In genomic region chr6:39434886-39435492, GRCm38 (mm10) we compare ENCODE assay signal across 14 mouse cellular contexts. TPM values are rescaled to one million over a fixed set of nuclear protein-coding genes. Genes with fewer than 3 reads are reported as not detected.
DNase-seq lines count a peak whose midpoint lies in the region; ATAC-seq and TF ChIP-seq lines count a peak whose summit lies in the region.
"Had no signal": no experiment of that assay in that cellular context is flagged by ENCODE, and none has a peak within 500 bp of the region (broad histone marks: within the 10 kb centered on the region; RNA-seq: fewer than 3 reads in every experiment).

No protein-coding gene starts in this region.

- peaks cover 21% of the 10 kb centered on the region for H3K4me1 ChIP-seq in midbrain, embryonic 10.5 days
- no peaks in the 10 kb centered on the region for H3K4me1 ChIP-seq in midbrain, embryonic 16.5 days (ENCODE audit: control insufficient read depth, insufficient read depth, low read length)
- H3K4me1 ChIP-seq in forebrain, embryonic 14.5 days (ENCODE audit: control insufficient read depth, insufficient read depth, low read length): no peaks in the 10 kb centered on the region
- no peaks in the 10 kb centered on the region for H3K4me1 ChIP-seq in midbrain, embryonic 11.5 days (ENCODE audit: control insufficient read depth, insufficient read depth, low read length)
- peaks cover 21% of the 10 kb centered on the region; the same call in 1 of the 2 replicates for H3K4me1 ChIP-seq in small intestine, adult 2 months (ENCODE audit: control insufficient read depth, insufficient read depth, insufficient read length, low read length)
- no peaks in the 10 kb centered on the region for H3K4me1 ChIP-seq in kidney, adult 2 months (ENCODE audit: control insufficient read depth, insufficient read depth, low read length)

- H3K27ac ChIP-seq in midbrain, embryonic 10.5 days (replicated peaks): peak overlapping the region; percentile 67
- no peak overlapping the region for H3K27ac ChIP-seq in midbrain, embryonic 16.5 days (ENCODE audit: low read length)
- no peak overlapping the region for H3K27ac ChIP-seq in forebrain, embryonic 14.5 days (ENCODE audit: low read depth, low read length)
- peak overlapping the region; percentile 38; the same call in 1 of the 2 replicates for H3K27ac ChIP-seq in midbrain, embryonic 11.5 days (ENCODE audit: low read depth, low read length)
- peak overlapping the region; percentile 76 for H3K27ac ChIP-seq in small intestine, adult 2 months (ENCODE audit: insufficient read depth, low read depth, low read length)
- no peak overlapping the region for H3K27ac ChIP-seq in kidney, adult 2 months (ENCODE audit: insufficient read depth, low read depth, low read length)

- no peak for TF ChIP-seq CTCF in small intestine, adult 2 months (IDR thresholded peaks at IDR 0.05; ENCODE audit: extremely low read depth, insufficient read length, insufficient replicate concordance, low read depth, low read length)
- no peak for TF ChIP-seq CTCF in kidney, adult 2 months (conservative IDR thresholded peaks at IDR 0.05; ENCODE audit: insufficient read depth, insufficient read length, low read depth, low read length)

- WGBS in midbrain, embryonic 10.5 days: 28% methylated on average over 2 of the region's 2 CpGs
- WGBS in midbrain, embryonic 16.5 days: 16% methylated on average over 2 of the region's 2 CpGs
- 24% methylated on average over 2 of the region's 2 CpGs for WGBS in forebrain, embryonic 14.5 days
- 24% methylated on average over 2 of the region's 2 CpGs for WGBS in midbrain, embryonic 11.5 days
- 83% methylated on average over 2 of the region's 2 CpGs for WGBS in small intestine, adult 2 months
- 74% methylated on average over 2 of the region's 2 CpGs for WGBS in kidney, adult 2 months

- no peak for TF ChIP-seq POLR2A in small intestine, adult 2 months (IDR thresholded peaks at IDR 0.05; ENCODE audit: low read depth, low read length)
- no peak for TF ChIP-seq POLR2A in kidney, adult 2 months (IDR thresholded peaks at IDR 0.05; ENCODE audit: low read depth, low read length)

- H3K27me3 ChIP-seq in midbrain, embryonic 10.5 days (ENCODE audit: low read depth, poor library complexity, severe bottlenecking): no peaks in the 10 kb centered on the region
- no peaks in the 10 kb centered on the region for H3K27me3 ChIP-seq in midbrain, embryonic 16.5 days (ENCODE audit: control insufficient read depth, insufficient read depth, low read depth, low read length)
- no peaks in the 10 kb centered on the region for H3K27me3 ChIP-seq in forebrain, embryonic 14.5 days (replicated peaks; ENCODE audit: control insufficient read depth, insufficient read depth, low read length)
- no peaks in the 10 kb centered on the region for H3K27me3 ChIP-seq in midbrain, embryonic 11.5 days (ENCODE audit: control insufficient read depth, insufficient read depth, low read length)
- H3K27me3 ChIP-seq in small intestine, adult 2 months (ENCODE audit: control insufficient read depth, insufficient read depth, low read length): no peaks in the 10 kb centered on the region
- H3K27me3 ChIP-seq in kidney, adult 2 months (replicated peaks; ENCODE audit: control insufficient read depth, insufficient read depth, low read length): no peaks in the 10 kb centered on the region

- DNase-seq in midbrain, embryonic 10.5 days (ENCODE audit: low spot score): peak; percentile 70
- DNase-seq in forebrain, embryonic 14.5 days (ENCODE audit: low spot score): peak; percentile 26
- DNase-seq in midbrain, embryonic 11.5 days (ENCODE audit: low spot score, missing footprints): peak; percentile 85
- DNase-seq in kidney, adult 2 months: no peak
- no peak for DNase-seq in layer of hippocampus, postnatal 25 days (ENCODE audit: extremely low spot score in 1 of 2, low spot score in 1 of 2)
- no peak for DNase-seq in heart, postnatal 4 days
- DNase-seq: cerebellum, adult 9-11 months; gastrocnemius, postnatal 25 days; heart, postnatal 14 days had no signal

- H3K4me2 ChIP-seq in midbrain, embryonic 16.5 days (ENCODE audit: low read length): no peak overlapping the region
- no peak overlapping the region for H3K4me2 ChIP-seq in forebrain, embryonic 14.5 days (ENCODE audit: low read length)
- no peak overlapping the region for H3K4me2 ChIP-seq in midbrain, embryonic 11.5 days

- no peak overlapping the region for H3K4me3 ChIP-seq in midbrain, embryonic 10.5 days
- H3K4me3 ChIP-seq in midbrain, embryonic 16.5 days (ENCODE audit: low read depth, low read length): no peak overlapping the region
- H3K4me3 ChIP-seq in forebrain, embryonic 14.5 days (ENCODE audit: low read depth, low read length): no peak overlapping the region
- H3K4me3 ChIP-seq in midbrain, embryonic 11.5 days (ENCODE audit: low read depth, low read length): no peak overlapping the region
- no peak overlapping the region for H3K4me3 ChIP-seq in small intestine, adult 2 months (ENCODE audit: low read depth, low read length)
- H3K4me3 ChIP-seq in kidney, adult 2 months (ENCODE audit: insufficient read depth, low read depth, low read length): no peak overlapping the region
- H3K4me3 ChIP-seq: erythroblast, embryonic 14.5 days; megakaryocyte, embryonic 14.5 days had no signal

- H3K9me3 ChIP-seq in midbrain, embryonic 10.5 days (replicated peaks): no peaks in the 10 kb centered on the region
- no peaks in the 10 kb centered on the region for H3K9me3 ChIP-seq in midbrain, embryonic 16.5 days (replicated peaks; ENCODE audit: control insufficient read depth, low read length, poor library complexity, severe bottlenecking)
- no peaks in the 10 kb centered on the region for H3K9me3 ChIP-seq in forebrain, embryonic 14.5 days (replicated peaks; ENCODE audit: control insufficient read depth, low read length)
- no peaks in the 10 kb centered on the region for H3K9me3 ChIP-seq in midbrain, embryonic 11.5 days (ENCODE audit: control insufficient read depth, low read length)
- H3K9me3 ChIP-seq: megakaryocyte, embryonic 14.5 days had no signal

- no peaks in the 10 kb centered on the region for H3K36me3 ChIP-seq in midbrain, embryonic 10.5 days
- H3K36me3 ChIP-seq in midbrain, embryonic 16.5 days (ENCODE audit: control insufficient read depth, insufficient read depth, low read length): no peaks in the 10 kb centered on the region
- H3K36me3 ChIP-seq in forebrain, embryonic 14.5 days (ENCODE audit: control insufficient read depth, insufficient read depth, low read length): no peaks in the 10 kb centered on the region
- H3K36me3 ChIP-seq in midbrain, embryonic 11.5 days (ENCODE audit: control insufficient read depth, insufficient read depth, low read length): no peaks in the 10 kb centered on the region
- no peaks in the 10 kb centered on the region for H3K36me3 ChIP-seq in small intestine, adult 2 months (ENCODE audit: control insufficient read depth, insufficient read depth, low read length)
- H3K36me3 ChIP-seq in kidney, adult 2 months (ENCODE audit: control insufficient read depth, insufficient read depth, low read length): no peaks in the 10 kb centered on the region

- no peak for ATAC-seq in midbrain, embryonic 16.5 days
- ATAC-seq in forebrain, embryonic 14.5 days: no peak
- peak; percentile 89 for ATAC-seq in midbrain, embryonic 11.5 days (ENCODE audit: low FRiP score)

- no peak overlapping the region for H3K9ac ChIP-seq in midbrain, embryonic 16.5 days (ENCODE audit: low read depth, low read length)
- H3K9ac ChIP-seq in forebrain, embryonic 14.5 days (ENCODE audit: low read length): no peak overlapping the region
- no peak overlapping the region for H3K9ac ChIP-seq in midbrain, embryonic 11.5 days (ENCODE audit: low read length)

RNA-seq across cellular contexts. Expression of gene Mkrn1, which starts 14.7 kb away (rescaled TPM):
- 88.2 and 104 TPM in 2 replicates for polyA plus RNA-seq in midbrain, embryonic 10.5 days (2016; fragmentation: Nextera tagmentation; extraction: Ambion mirVana)
- 258 and 268 TPM in 2 replicates for polyA plus RNA-seq in midbrain, embryonic 16.5 days (2015; fragmentation: Nextera tagmentation; extraction: Ambion mirVana)
- 230 and 234 TPM in 2 replicates for polyA plus RNA-seq in forebrain, embryonic 14.5 days (2014; fragmentation: Nextera tagmentation; extraction: Ambion mirVana)
- 128 and 131 TPM in 2 replicates for polyA plus RNA-seq in midbrain, embryonic 11.5 days (2014; fragmentation: Nextera tagmentation; extraction: Ambion mirVana)
- polyA plus RNA-seq in small intestine, adult 2 months (2012; rRNA removed): 55.7 and 124 TPM in 2 replicates
- polyA plus RNA-seq in kidney, adult 2 months (2012; rRNA removed): 31.0 and 34.5 TPM in 2 replicates
- total RNA-seq in layer of hippocampus, postnatal 25 days (2021): 100 to 1,000 TPM; 131 to 144 TPM
- 10 to 100 TPM; 47.3 to 84.9 TPM for total RNA-seq in heart, postnatal 4 days (2021)

RNA-seq across cellular contexts. Expression of gene Rab19, which starts 54.0 kb away (rescaled TPM):
- 0.28 and 0.30 TPM in 2 replicates for polyA plus RNA-seq in midbrain, embryonic 10.5 days (2016; fragmentation: Nextera tagmentation; extraction: Ambion mirVana)
- 0.35 TPM in 1 of 2 replicates, not detected in the other for polyA plus RNA-seq in midbrain, embryonic 16.5 days (2015; fragmentation: Nextera tagmentation; extraction: Ambion mirVana)
- 0.22 and 0.32 TPM in 2 replicates for polyA plus RNA-seq in forebrain, embryonic 14.5 days (2014; fragmentation: Nextera tagmentation; extraction: Ambion mirVana)
- 0.23 and 0.30 TPM in 2 replicates for polyA plus RNA-seq in midbrain, embryonic 11.5 days (2014; fragmentation: Nextera tagmentation; extraction: Ambion mirVana)
- polyA plus RNA-seq in small intestine, adult 2 months (2012; rRNA removed): 1.9 and 8.3 TPM in 2 replicates
- polyA plus RNA-seq in kidney, adult 2 months (2012; rRNA removed): 2.1 and 2.7 TPM in 2 replicates
- total RNA-seq in layer of hippocampus, postnatal 25 days (2021): not detected
- total RNA-seq in heart, postnatal 4 days (2021): under 1 TPM; 0.17 to 0.23 TPM
- total RNA-seq: left cerebral cortex, adult 18-20 months had no signal
- polyA plus RNA-seq: erythroblast, embryonic 14.5 days had no signal

RNA-seq across cellular contexts. Expression of gene Slc37a3, which starts 57.5 kb away (rescaled TPM):
- polyA plus RNA-seq in midbrain, embryonic 10.5 days (2016; fragmentation: Nextera tagmentation; extraction: Ambion mirVana): 45.3 and 51.4 TPM in 2 replicates
- polyA plus RNA-seq in midbrain, embryonic 16.5 days (2015; fragmentation: Nextera tagmentation; extraction: Ambion mirVana): 64.9 and 67.9 TPM in 2 replicates
- polyA plus RNA-seq in forebrain, embryonic 14.5 days (2014; fragmentation: Nextera tagmentation; extraction: Ambion mirVana): 60.0 and 60.2 TPM in 2 replicates
- 43.6 and 50.7 TPM in 2 replicates for polyA plus RNA-seq in midbrain, embryonic 11.5 days (2014; fragmentation: Nextera tagmentation; extraction: Ambion mirVana)
- polyA plus RNA-seq in small intestine, adult 2 months (2012; rRNA removed): 9.1 and 13.2 TPM in 2 replicates
- polyA plus RNA-seq in kidney, adult 2 months (2012; rRNA removed): 25.9 and 28.7 TPM in 2 replicates
- total RNA-seq in layer of hippocampus, postnatal 25 days (2021): 10 to 100 TPM; 74.1 to 76.8 TPM
- 10 to 100 TPM; 27.9 to 34.3 TPM for total RNA-seq in heart, postnatal 4 days (2021)

Comparison
In these comparisons a context has a peak if more than half of its experiments do, and no peak if none do; other contexts are left out.
1. H3K27ac ChIP-seq: peak in midbrain, embryonic 10.5 days (single experiment), midbrain, embryonic 11.5 days (single experiment) and small intestine, adult 2 months (single experiment); none in midbrain, embryonic 16.5 days (single experiment), forebrain, embryonic 14.5 days (single experiment) and kidney, adult 2 months (single experiment).
2. DNase-seq: peak in midbrain, embryonic 10.5 days (single experiment), forebrain, embryonic 14.5 days (single experiment) and midbrain, embryonic 11.5 days (single experiment); none in kidney, adult 2 months (single experiment), layer of hippocampus, postnatal 25 days (0 of 2) and heart, postnatal 4 days (single experiment).